Mouse (Mus musculus): ENCODE data around the gene Hist1h3c. TPM values are rescaled to one million over a fixed set of nuclear protein-coding genes. Genes with fewer than 3 reads are reported as not detected.
"Not testable (repeated sequence)": the region's sequence is repeated elsewhere in the genome, so short reads cannot be mapped to it uniquely, and the experiment has no call there.

Gene Hist1h3c
- polyA plus RNA-seq, 1 experiment from 2014 or later, result 9.2 TPM

- Histone ChIP-seq H3K9ac (ENCODE audit: low read length) (peak overlapping the region; percentile 70), H3K9me3 (ENCODE audit: control insufficient read depth, low read length) (no peaks in the 10 kb centered on the region), H3K27ac (ENCODE audit: low read depth, low read length) (peak overlapping the region; percentile 94), H3K36me3 (ENCODE audit: control insufficient read depth, insufficient read depth, low read length) (no peaks in the 10 kb centered on the region), H3K4me2 (peak overlapping the region; percentile 51), H3K4me3 (ENCODE audit: low read depth, low read length) (peak overlapping the region; percentile 38), H3K27me3 (ENCODE audit: control insufficient read depth, insufficient read depth, low read length) (no peaks in the 10 kb centered on the region), H3K4me1 (ENCODE audit: control insufficient read depth, insufficient read depth, low read length) (peaks cover 13% of the 10 kb centered on the region)
- DNase-seq (ENCODE audit: low spot score, missing footprints) (peak; percentile 91), ATAC-seq (ENCODE audit: low FRiP score) (peak; percentile 34; the same call in 1 of the 2 replicates)
- WGBS, result 2% methylated on average over 11 of the region's 11 CpGs
Observed at GRCm38 (mm10) chr13:23751478-23751956, 6.1 kb upstream of the Hist1h3c start.

- peak within 1 kb of the TSS; percentile 51 for H3K4me2 ChIP-seq
- peak within 1 kb of the TSS; percentile 94 for H3K27ac ChIP-seq (ENCODE audit: low read depth, low read length)
- peak; percentile 49 for ATAC-seq (ENCODE audit: low FRiP score)
- H3K36me3 ChIP-seq (ENCODE audit: control insufficient read depth, insufficient read depth, low read length); H3K27me3 ChIP-seq (ENCODE audit: control insufficient read depth, insufficient read depth, low read length); H3K9me3 ChIP-seq (ENCODE audit: control insufficient read depth, low read length): not testable (repeated sequence)
- under 1% methylated on average over 27 of the region's 47 CpGs for WGBS
- H3K4me1 ChIP-seq (ENCODE audit: control insufficient read depth, insufficient read depth, low read length), result peaks cover 13% of the 10 kb centered on the region
- H3K4me3 ChIP-seq (ENCODE audit: low read depth, low read length), result peak within 1 kb of the TSS; percentile 38
- DNase-seq (ENCODE audit: low spot score, missing footprints), result peak; percentile 97
- H3K9ac ChIP-seq (ENCODE audit: low read length), result peak within 1 kb of the TSS; percentile 70
Observed at GRCm38 (mm10) chr13:23750839-23751477, 5.6 kb upstream of the Hist1h3c start, which contains the start of gene Hist1h2ab. Hist1h2ab (plus strand) TSS chr13:23751126.

GRCm38 (mm10) chr13:23749563-23750121 lies 4.2 kb upstream of the Hist1h3c start:
- Histone ChIP-seq H3K27ac (ENCODE audit: low read depth, low read length) (peak overlapping the region; percentile 63; the same call in 1 of the 2 replicates), H3K27me3 (ENCODE audit: control insufficient read depth, insufficient read depth, low read length) (no peaks in the 10 kb centered on the region), H3K9me3 (ENCODE audit: control insufficient read depth, low read length) (no peaks in the 10 kb centered on the region), H3K4me2 (no peak overlapping the region), H3K36me3 (ENCODE audit: control insufficient read depth, insufficient read depth, low read length) (no peaks in the 10 kb centered on the region), H3K4me3 (ENCODE audit: low read depth, low read length) (no peak overlapping the region), H3K9ac (ENCODE audit: low read length) (no peak overlapping the region), H3K4me1 (ENCODE audit: control insufficient read depth, insufficient read depth, low read length) (peaks cover 13% of the 10 kb centered on the region)
- WGBS, result 91% methylated on average over 5 of the region's 5 CpGs
- DNase-seq (ENCODE audit: low spot score, missing footprints) (no peak), ATAC-seq (ENCODE audit: low FRiP score) (no peak)

GRCm38 (mm10) chr13:23747892-23748288 lies 2.5 kb upstream of the Hist1h3c start:
- no peak overlapping the region for H3K4me3 ChIP-seq (ENCODE audit: low read depth, low read length)

GRCm38 (mm10) chr13:23747081-23747891 lies 1.9 kb upstream of the Hist1h3c start:
- H3K4me2 ChIP-seq, result peak overlapping the region; percentile 42
- H3K36me3 ChIP-seq (ENCODE audit: control insufficient read depth, insufficient read depth, low read length), result no peaks in the 10 kb centered on the region
- DNase-seq (ENCODE audit: low spot score, missing footprints), result peak; percentile 94
- H3K4me3 ChIP-seq (ENCODE audit: low read depth, low read length), result peak overlapping the region; percentile 39
- no peaks in the 10 kb centered on the region for H3K27me3 ChIP-seq (ENCODE audit: control insufficient read depth, insufficient read depth, low read length)
- WGBS, result 3% methylated on average over 13 of the region's 13 CpGs
- peak overlapping the region; percentile 96 for H3K27ac ChIP-seq (ENCODE audit: low read depth, low read length)
- peak overlapping the region; percentile 54 for H3K9ac ChIP-seq (ENCODE audit: low read length)
- peaks cover 8% of the 10 kb centered on the region; the same call in 1 of the 2 replicates for H3K4me1 ChIP-seq (ENCODE audit: control insufficient read depth, insufficient read depth, low read length)
- ATAC-seq (ENCODE audit: low FRiP score), result peak; percentile 14; the same call in 1 of the 2 replicates
- H3K9me3 ChIP-seq (ENCODE audit: control insufficient read depth, low read length), result no peaks in the 10 kb centered on the region

More at GRCm38 (mm10) chr13:23747892-23748288, 2.5 kb upstream of the Hist1h3c start:
- Histone ChIP-seq H3K9ac (ENCODE audit: low read length) (peak overlapping the region; percentile 44; the same call in 1 of the 2 replicates), H3K4me2 (peak overlapping the region; percentile 42; the same call in 1 of the 2 replicates), H3K27me3 (ENCODE audit: control insufficient read depth, insufficient read depth, low read length) (no peaks in the 10 kb centered on the region), H3K4me1 (ENCODE audit: control insufficient read depth, insufficient read depth, low read length) (peaks cover 10% of the 10 kb centered on the region), H3K9me3 (ENCODE audit: control insufficient read depth, low read length) (no peaks in the 10 kb centered on the region), H3K36me3 (ENCODE audit: control insufficient read depth, insufficient read depth, low read length) (no peaks in the 10 kb centered on the region), H3K27ac (ENCODE audit: low read depth, low read length) (peak overlapping the region; percentile 96)
- WGBS, result 5% methylated on average over 4 of the region's 4 CpGs
- DNase-seq (ENCODE audit: low spot score, missing footprints) (no peak), ATAC-seq (ENCODE audit: low FRiP score) (no peak)

GRCm38 (mm10) chr13:23746201-23747080 lies 1.0 kb upstream of the Hist1h3c start, which contains the start of gene Hist1h2bb:
Hist1h2bb (plus strand) TSS chr13:23746734.
- peak within 1 kb of the TSS; percentile 39 for H3K4me3 ChIP-seq (ENCODE audit: low read depth, low read length)
- H3K27ac ChIP-seq (ENCODE audit: low read depth, low read length), result peak within 1 kb of the TSS; percentile 96
- peak; percentile 92 for ATAC-seq (ENCODE audit: low FRiP score)
- DNase-seq (ENCODE audit: low spot score, missing footprints), result peak; percentile 97
- under 1% methylated on average over 40 of the region's 58 CpGs for WGBS
- not testable (repeated sequence) for H3K27me3 ChIP-seq (ENCODE audit: control insufficient read depth, insufficient read depth, low read length); H3K9me3 ChIP-seq (ENCODE audit: control insufficient read depth, low read length); H3K36me3 ChIP-seq (ENCODE audit: control insufficient read depth, insufficient read depth, low read length); H3K4me1 ChIP-seq (ENCODE audit: control insufficient read depth, insufficient read depth, low read length)
- H3K4me2 ChIP-seq, result peak within 1 kb of the TSS; percentile 61
- H3K9ac ChIP-seq (ENCODE audit: low read length), result peak within 1 kb of the TSS; percentile 70

- WGBS, result under 1% methylated on average over 16 of the region's 36 CpGs
- H3K4me1 ChIP-seq (ENCODE audit: control insufficient read depth, insufficient read depth, low read length), result peaks cover 13% of the 10 kb centered on the region; the same call in 1 of the 2 replicates
- DNase-seq (ENCODE audit: low spot score, missing footprints) (peak; percentile 90), ATAC-seq (ENCODE audit: low FRiP score) (no peak)
- H3K4me2 ChIP-seq, result peak overlapping the region; percentile 61
- H3K9ac ChIP-seq (ENCODE audit: low read length), result peak overlapping the region; percentile 71
- no peaks in the 10 kb centered on the region for H3K27me3 ChIP-seq (ENCODE audit: control insufficient read depth, insufficient read depth, low read length)
- no peaks in the 10 kb centered on the region for H3K36me3 ChIP-seq (ENCODE audit: control insufficient read depth, insufficient read depth, low read length)
- no peaks in the 10 kb centered on the region for H3K9me3 ChIP-seq (ENCODE audit: control insufficient read depth, low read length)
- peak overlapping the region; percentile 82 for H3K27ac ChIP-seq (ENCODE audit: low read depth, low read length)
- H3K4me3 ChIP-seq (ENCODE audit: low read depth, low read length), result peak overlapping the region; percentile 39
Observed at GRCm38 (mm10) chr13:23744421-23745380, 701 bp downstream of the Hist1h3c start.

Data from midbrain, embryonic 11.5 days (tissue).